Mouse (Mus musculus): ENCODE results near the gene Lrrc61. TPM values are rescaled to one million over a fixed set of nuclear protein-coding genes. Genes with fewer than 3 reads are reported as not detected.
A peak's percentile ranks its signal among the peaks of the same experiment; 100 is the strongest.

Gene Lrrc61
- polyA plus RNA-seq, 1 experiment, result 35.3 TPM

DNA sequence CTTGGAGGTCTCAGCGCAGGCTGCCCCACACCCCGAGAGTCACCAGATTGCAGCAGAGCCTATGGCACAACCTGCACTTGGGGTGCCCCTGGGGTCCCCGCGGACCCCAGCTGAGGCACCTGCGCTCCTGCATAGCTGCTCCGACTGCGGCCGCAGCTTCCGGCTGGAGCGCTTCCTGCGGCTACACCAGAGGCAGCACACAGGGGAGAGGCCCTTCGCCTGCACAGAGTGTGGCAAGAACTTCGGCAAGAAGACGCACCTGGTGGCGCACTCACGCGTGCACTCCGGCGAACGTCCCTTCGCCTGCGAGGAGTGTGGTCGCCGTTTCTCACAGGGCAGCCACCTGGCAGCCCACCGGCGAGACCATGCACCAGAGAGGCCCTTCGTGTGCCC, 42.6 kb downstream of the Lrrc61 start:
- H3K27me3 ChIP-seq (replicated peaks; ENCODE audit: control insufficient read depth, insufficient read depth, low read length), result no peaks in the 10 kb centered on the region
- 98% methylated on average over 27 of the region's 27 CpGs for WGBS
- no peak for TF ChIP-seq CTCF (conservative IDR thresholded peaks at IDR 0.05; ENCODE audit: insufficient read depth, insufficient read length, low read depth, low read length)
- TF ChIP-seq POLR2A (IDR thresholded peaks at IDR 0.05; ENCODE audit: low read depth, low read length), result no peak
- H3K4me1 ChIP-seq (ENCODE audit: control insufficient read depth, insufficient read depth, low read length), result peaks cover 18% of the 10 kb centered on the region
- DNase-seq, result no peak
- H3K4me3 ChIP-seq (ENCODE audit: insufficient read depth, low read depth, low read length), result no peak overlapping the region
- H3K36me3 ChIP-seq (ENCODE audit: control insufficient read depth, insufficient read depth, low read length), result peaks cover 2% of the 10 kb centered on the region
- no peak overlapping the region for H3K27ac ChIP-seq (ENCODE audit: insufficient read depth, low read depth, low read length)

DNA sequence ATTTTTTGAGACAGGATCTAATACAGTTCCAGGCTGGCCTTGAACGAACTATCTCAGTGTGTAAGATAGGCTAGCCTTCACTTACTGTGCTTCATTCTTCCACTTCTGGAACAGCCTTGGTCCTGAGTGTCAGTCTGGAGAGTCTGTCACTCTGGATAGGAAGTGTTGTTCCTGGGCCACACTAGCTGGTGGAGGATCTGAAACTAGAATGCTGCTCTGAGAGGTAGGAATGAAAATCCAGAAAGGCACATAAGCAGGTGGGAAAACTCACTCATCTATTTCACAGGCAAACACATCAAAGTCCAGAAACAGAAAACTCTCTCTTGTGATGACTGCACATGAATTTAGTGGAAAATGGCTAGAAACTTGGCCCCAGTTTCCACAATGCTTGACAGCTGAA, 46.0 kb downstream of the Lrrc61 start:
- WGBS, result 88% methylated on average over 1 of the region's 1 CpGs
- H3K27ac ChIP-seq (ENCODE audit: insufficient read depth, low read depth, low read length), result peak overlapping the region; percentile 89
- DNase-seq, result peak; percentile 20
- H3K27me3 ChIP-seq (replicated peaks; ENCODE audit: control insufficient read depth, insufficient read depth, low read length), result no peaks in the 10 kb centered on the region
- peaks cover 11% of the 10 kb centered on the region; the same call in 1 of the 2 replicates for H3K4me1 ChIP-seq (ENCODE audit: control insufficient read depth, insufficient read depth, low read length)
- TF ChIP-seq CTCF (conservative IDR thresholded peaks at IDR 0.05; ENCODE audit: insufficient read depth, insufficient read length, low read depth, low read length) (no peak), POLR2A (IDR thresholded peaks at IDR 0.05; ENCODE audit: low read depth, low read length) (no peak)
- H3K36me3 ChIP-seq (ENCODE audit: control insufficient read depth, insufficient read depth, low read length), result peaks cover 2% of the 10 kb centered on the region
- H3K4me3 ChIP-seq (ENCODE audit: insufficient read depth, low read depth, low read length), result no peak overlapping the region

- Histone ChIP-seq H3K27me3 (replicated peaks; ENCODE audit: control insufficient read depth, insufficient read depth, low read length) (no peaks in the 10 kb centered on the region), H3K36me3 (ENCODE audit: control insufficient read depth, insufficient read depth, low read length) (peaks cover 2% of the 10 kb centered on the region)
- 5% methylated on average over 42 of the region's 42 CpGs for WGBS
Observed at GRCm38 (mm10) chr6:48601271-48602079, 46.9 kb downstream of the Lrrc61 start, which contains the start of gene Zfp775. Gene Zfp775 (plus strand): TSS chr6:48602063.

DNA sequence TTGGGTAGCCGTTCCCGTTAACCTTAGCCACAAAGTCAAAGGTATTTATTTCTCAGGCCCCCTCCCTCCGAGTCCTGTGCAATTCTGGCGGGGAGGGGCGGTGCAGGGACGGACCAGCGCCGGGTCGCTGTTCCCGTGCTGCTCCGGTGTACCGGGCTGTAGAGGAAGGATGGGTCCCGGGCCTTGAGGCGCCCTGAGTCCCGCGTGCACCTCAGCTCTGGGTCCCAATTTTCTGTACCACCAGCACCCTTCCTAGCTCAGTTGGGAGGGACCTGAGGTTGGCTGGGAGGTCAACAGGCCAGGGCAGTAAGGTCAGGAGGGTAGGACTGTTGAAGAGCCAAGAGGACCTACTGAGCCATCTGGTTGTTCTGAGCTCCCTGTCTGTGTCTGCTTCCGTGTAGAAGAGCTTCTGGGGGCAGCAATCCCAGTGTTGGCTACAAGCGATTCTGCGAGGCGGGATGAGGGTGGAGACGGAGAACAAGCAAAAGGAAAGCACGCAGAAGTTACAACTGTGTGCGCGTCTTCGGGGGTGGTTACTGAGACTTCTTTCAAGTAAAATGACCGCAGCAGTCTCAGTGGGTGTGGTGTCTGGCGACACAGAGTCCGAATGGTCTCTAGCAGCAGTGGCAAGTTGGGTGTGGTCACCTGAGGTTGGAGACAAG, 47.6 kb downstream of the Lrrc61 start:
- under 1% methylated on average over 28 of the region's 28 CpGs for WGBS
- H3K27me3 ChIP-seq (replicated peaks; ENCODE audit: control insufficient read depth, insufficient read depth, low read length), result no peaks in the 10 kb centered on the region
- peak overlapping the region; percentile 95 for H3K27ac ChIP-seq (ENCODE audit: insufficient read depth, low read depth, low read length)
- peaks cover 2% of the 10 kb centered on the region for H3K36me3 ChIP-seq (ENCODE audit: control insufficient read depth, insufficient read depth, low read length)
- peak overlapping the region; percentile 87 for H3K4me3 ChIP-seq (ENCODE audit: insufficient read depth, low read depth, low read length)
- no peak for TF ChIP-seq CTCF (conservative IDR thresholded peaks at IDR 0.05; ENCODE audit: insufficient read depth, insufficient read length, low read depth, low read length)
- TF ChIP-seq POLR2A (IDR thresholded peaks at IDR 0.05; ENCODE audit: low read depth, low read length), result no peak
- peaks cover 11% of the 10 kb centered on the region; the same call in 1 of the 2 replicates for H3K4me1 ChIP-seq (ENCODE audit: control insufficient read depth, insufficient read depth, low read length)
- peak; percentile 64 for DNase-seq

More at GRCm38 (mm10) chr6:48601271-48602079, 46.9 kb downstream of the Lrrc61 start, which contains the start of gene Zfp775:
- peak; percentile 99 for DNase-seq
- Histone ChIP-seq H3K4me1 (ENCODE audit: control insufficient read depth, insufficient read depth, low read length) (peaks cover 11% of the 10 kb centered on the region; the same call in 1 of the 2 replicates), H3K4me3 (ENCODE audit: insufficient read depth, low read depth, low read length) (peak within 1 kb of the TSS; percentile 87), H3K27ac (ENCODE audit: insufficient read depth, low read depth, low read length) (peak within 1 kb of the TSS; percentile 95)
- peak; percentile 12 for TF ChIP-seq POLR2A (IDR thresholded peaks at IDR 0.05; ENCODE audit: low read depth, low read length)
- no peak for TF ChIP-seq CTCF (conservative IDR thresholded peaks at IDR 0.05; ENCODE audit: insufficient read depth, insufficient read length, low read depth, low read length)

DNA sequence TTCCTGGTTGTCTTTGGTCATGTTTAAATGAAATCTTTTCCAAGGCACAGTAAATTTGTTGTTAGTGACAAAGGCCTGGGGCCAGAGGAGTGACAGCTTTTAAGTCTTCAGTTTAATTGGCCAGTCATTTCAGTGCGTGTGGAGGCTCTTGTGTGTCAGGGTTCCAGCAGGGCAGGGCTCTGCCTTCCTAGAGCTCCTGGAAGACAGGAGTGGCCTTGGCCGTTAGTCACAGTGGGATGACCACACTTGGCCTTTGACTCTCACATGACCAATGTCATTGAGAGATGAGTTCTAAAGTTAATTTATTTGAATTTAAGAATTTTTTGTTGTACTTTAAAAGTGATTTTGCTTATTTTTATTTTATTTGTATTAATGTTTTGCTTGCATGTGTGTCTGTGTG, 53.5 kb downstream of the Lrrc61 start:
- WGBS, result 41% methylated on average over 2 of the region's 2 CpGs
- Histone ChIP-seq H3K27me3 (replicated peaks; ENCODE audit: control insufficient read depth, insufficient read depth, low read length) (no peaks in the 10 kb centered on the region), H3K4me1 (ENCODE audit: control insufficient read depth, insufficient read depth, low read length) (no peaks in the 10 kb centered on the region; the same call in 1 of the 2 replicates), H3K36me3 (ENCODE audit: control insufficient read depth, insufficient read depth, low read length) (no peaks in the 10 kb centered on the region), H3K27ac (ENCODE audit: insufficient read depth, low read depth, low read length) (no peak overlapping the region), H3K4me3 (ENCODE audit: insufficient read depth, low read depth, low read length) (no peak overlapping the region)
- no peak for TF ChIP-seq CTCF (conservative IDR thresholded peaks at IDR 0.05; ENCODE audit: insufficient read depth, insufficient read length, low read depth, low read length)
- peak; percentile 53 for DNase-seq

- no peak for DNase-seq
- H3K4me3 ChIP-seq (ENCODE audit: insufficient read depth, low read depth, low read length), result no peak overlapping the region
- no peaks in the 10 kb centered on the region for H3K36me3 ChIP-seq (ENCODE audit: control insufficient read depth, insufficient read depth, low read length)
- H3K4me1 ChIP-seq (ENCODE audit: control insufficient read depth, insufficient read depth, low read length), result no peaks in the 10 kb centered on the region; the same call in 1 of the 2 replicates
- 83% methylated on average over 7 of the region's 7 CpGs for WGBS
- no peaks in the 10 kb centered on the region for H3K27me3 ChIP-seq (replicated peaks; ENCODE audit: control insufficient read depth, insufficient read depth, low read length)
- H3K27ac ChIP-seq (ENCODE audit: insufficient read depth, low read depth, low read length), result no peak overlapping the region
- no peak for TF ChIP-seq POLR2A (IDR thresholded peaks at IDR 0.05; ENCODE audit: low read depth, low read length)
- no peak for TF ChIP-seq CTCF (conservative IDR thresholded peaks at IDR 0.05; ENCODE audit: insufficient read depth, insufficient read length, low read depth, low read length)
Observed at GRCm38 (mm10) chr6:48609512-48609911, 54.9 kb downstream of the Lrrc61 start.

GRCm38 (mm10) chr6:48610657-48611056, 56.1 kb downstream of the Lrrc61 start:
- H3K27ac ChIP-seq (ENCODE audit: insufficient read depth, low read depth, low read length), result no peak overlapping the region
- no peak overlapping the region for H3K4me3 ChIP-seq (ENCODE audit: insufficient read depth, low read depth, low read length)
- no peak; the same call in 1 of the 2 replicates for TF ChIP-seq CTCF (conservative IDR thresholded peaks at IDR 0.05; ENCODE audit: insufficient read depth, insufficient read length, low read depth, low read length)
- no peak for TF ChIP-seq POLR2A (IDR thresholded peaks at IDR 0.05; ENCODE audit: low read depth, low read length)
- H3K4me1 ChIP-seq (ENCODE audit: control insufficient read depth, insufficient read depth, low read length), result no peaks in the 10 kb centered on the region
- DNase-seq, result no peak
- H3K36me3 ChIP-seq (ENCODE audit: control insufficient read depth, insufficient read depth, low read length), result no peaks in the 10 kb centered on the region
- WGBS, result 75% methylated on average over 3 of the region's 3 CpGs
- H3K27me3 ChIP-seq (replicated peaks; ENCODE audit: control insufficient read depth, insufficient read depth, low read length), result no peaks in the 10 kb centered on the region
